Mouse (Mus musculus) neutrophil, adult 65 days (primary cell): ENCODE results near the gene Ugt8a. TPM values are rescaled to one million over a fixed set of nuclear protein-coding genes. Genes with fewer than 3 reads are reported as not detected.

Source experiments
- total RNA-seq: library from RNA; stranded (reverse); gene quantifications from 2 replicates; pipeline ENCODE4 v1.2.4, GENCODE M21; 2023

Gene Ugt8a
- total RNA-seq = 9.3 and 9.7 TPM in 2 replicates

DNA sequence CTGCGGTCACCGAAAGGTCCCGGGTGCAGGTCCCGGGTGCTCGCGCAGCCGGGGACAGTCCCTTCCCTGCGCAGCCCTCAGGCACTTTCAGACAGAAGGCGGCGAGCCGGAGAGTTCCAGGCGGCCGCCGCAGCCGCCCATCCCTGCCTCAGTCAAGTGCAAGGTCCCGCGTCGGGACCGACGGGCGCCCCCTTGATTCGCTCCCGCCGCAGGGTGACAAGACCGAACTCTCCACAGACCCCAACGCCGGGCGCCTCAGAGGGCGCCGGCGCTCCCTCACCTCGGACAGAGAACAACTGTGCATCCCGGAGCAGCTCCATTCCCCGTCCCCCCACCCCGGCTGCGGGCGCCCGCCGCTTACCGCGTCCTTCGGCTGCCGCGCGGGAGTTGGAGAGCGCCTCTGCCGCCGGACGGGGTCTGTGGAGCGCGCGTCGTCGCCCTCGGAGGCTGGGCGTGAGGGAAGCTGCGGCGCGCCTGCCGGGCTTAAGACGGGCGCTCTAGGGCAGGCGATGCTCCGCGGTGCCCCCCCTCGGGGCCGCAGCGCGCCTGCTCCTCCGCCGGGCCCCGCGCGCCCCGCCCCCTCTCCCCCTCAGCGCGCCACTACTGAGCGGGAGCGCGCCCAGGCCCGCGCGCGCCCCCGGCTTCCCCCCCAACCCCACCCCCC lies at the start of gene Ugt8a:
Gene Ugt8a, minus strand, starts transcription at position 528 of the 664 bp plus-strand sequence.

